Mouse (Mus musculus) intestine, embryonic 16.5 days (tissue): ENCODE results near the gene Dio3. TPM values are rescaled to one million over a fixed set of nuclear protein-coding genes. Genes with fewer than 3 reads are reported as not detected.

ENCODE experiments used
- ATAC-seq: fragments of 200-750 bp; cut with Nextera tagmentation; 2 replicates; pipeline ENCODE4 v1.8.0; 2017; ENCODE audit warnings: moderate TSS enrichment, moderate library complexity
- H3K27ac ChIP-seq: fragments of 300-500 bp; sonication (generic); 2 replicates; pipeline ENCODE4 v1.5.1; 2014; ENCODE audit warnings: mild to moderate bottlenecking, low read length
- H3K27me3 ChIP-seq: fragments of 300-500 bp; sonication (generic); replicated peaks from 2 replicates; pipeline ENCODE4 v1.6.1; 2014; ENCODE audit warnings: low read length, control low read depth, mixed read lengths; ENCODE audit not compliant: control insufficient read depth, insufficient read depth
- H3K36me3 ChIP-seq: fragments of 300-500 bp; sonication (generic); 2 replicates; pipeline ENCODE4 v1.6.1; 2014; ENCODE audit warnings: low read length, control low read depth; ENCODE audit not compliant: control insufficient read depth, insufficient read depth
- H3K4me1 ChIP-seq: fragments of 300-500 bp; sonication (generic); 2 replicates; pipeline ENCODE4 v1.6.1; 2014; ENCODE audit warnings: low read length, control low read depth, mixed read lengths; ENCODE audit not compliant: control insufficient read depth, insufficient read depth
- H3K4me2 ChIP-seq: fragments of 300-500 bp; sonication (generic); 2 replicates; pipeline ENCODE4 v1.6.1; 2014; ENCODE audit warnings: low read depth, low read length, control low read depth
- H3K4me3 ChIP-seq: fragments of 300-500 bp; sonication (generic); 2 replicates; pipeline ENCODE4 v1.5.1; 2014; ENCODE audit warnings: mild to moderate bottlenecking, low read length
- H3K9ac ChIP-seq: fragments of 300-500 bp; sonication (generic); 2 replicates; pipeline ENCODE4 v1.6.1; 2014; ENCODE audit warnings: low read depth, low read length
- H3K9me3 ChIP-seq: fragments of 300-500 bp; sonication (generic); 2 replicates; pipeline ENCODE4 v1.6.1; 2016; ENCODE audit warnings: low read length, control low read depth; ENCODE audit not compliant: control insufficient read depth
- WGBS: fragments of 180-500 bp; shearing (Covaris S2); extraction: QIAGEN DNeasy Blood & Tissue Kit; methylation state at CpG from one replicate; pipeline ENCODE4 v1.1.7; 2014; 5-methylcytosine and 5-hydroxymethylcytosine counted together
- polyA plus RNA-seq: library from polyadenylated mRNA; unstranded; fragments of >200 nt; fragmentation: Nextera tagmentation; extraction: Ambion mirVana; gene quantifications from 2 replicates; pipeline ENCODE4 v1.2.1, GENCODE M21; 2015

Gene Dio3
- 0.82 and 1.2 TPM in 2 replicates for polyA plus RNA-seq

GRCm38 (mm10) chr12:110278853-110279252, at the start of gene Dio3:
Dio3 (plus strand) TSS chr12:110279068.
- peak; percentile 75 for ATAC-seq
- WGBS = under 1% methylated on average over 33 of the region's 34 CpGs
- Histone ChIP-seq H3K4me3 (peak within 1 kb of the TSS; percentile 51), H3K4me2 (peak within 1 kb of the TSS; percentile 79), H3K4me1 (peaks cover 14% of the 10 kb centered on the region), H3K9me3 (no peaks in the 10 kb centered on the region), H3K27me3 (peaks cover 82% of the 10 kb centered on the region), H3K36me3 (no peaks in the 10 kb centered on the region), H3K27ac (no peak within 1 kb of the TSS), H3K9ac (peak within 1 kb of the TSS; percentile 59)

GRCm38 (mm10) chr12:110230296-110230695, 48.6 kb upstream of the Dio3 start:
- Histone ChIP-seq H3K4me1 (peaks cover 8% of the 10 kb centered on the region), H3K4me2 (no peak overlapping the region), H3K9me3 (no peaks in the 10 kb centered on the region), H3K9ac (no peak overlapping the region), H3K4me3 (no peak overlapping the region), H3K27ac (no peak overlapping the region), H3K27me3 (no peaks in the 10 kb centered on the region), H3K36me3 (no peaks in the 10 kb centered on the region)
- peak; percentile 25; the same call in 1 of the 2 replicates for ATAC-seq
- WGBS = 74% methylated on average over 7 of the region's 7 CpGs

GRCm38 (mm10) chr12:110230767-110231166, 48.1 kb upstream of the Dio3 start:
- ATAC-seq = peak; percentile 52
- H3K9ac ChIP-seq = no peak overlapping the region
- no peak overlapping the region for H3K4me2 ChIP-seq
- 66% methylated on average over 8 of the region's 8 CpGs for WGBS
- H3K27ac ChIP-seq = no peak overlapping the region
- no peaks in the 10 kb centered on the region for H3K27me3 ChIP-seq
- no peaks in the 10 kb centered on the region for H3K9me3 ChIP-seq
- peaks cover 8% of the 10 kb centered on the region for H3K4me1 ChIP-seq
- no peak overlapping the region for H3K4me3 ChIP-seq
- H3K36me3 ChIP-seq = no peaks in the 10 kb centered on the region

GRCm38 (mm10) chr12:110231709-110232600, 46.9 kb upstream of the Dio3 start:
- 48% methylated on average over 13 of the region's 13 CpGs for WGBS
- H3K36me3 ChIP-seq = no peaks in the 10 kb centered on the region
- H3K4me1 ChIP-seq = peaks cover 8% of the 10 kb centered on the region
- H3K4me3 ChIP-seq = no peak overlapping the region
- no peak overlapping the region for H3K9ac ChIP-seq
- no peak overlapping the region for H3K4me2 ChIP-seq
- peak overlapping the region; percentile 60 for H3K27ac ChIP-seq
- H3K27me3 ChIP-seq = no peaks in the 10 kb centered on the region
- H3K9me3 ChIP-seq = no peaks in the 10 kb centered on the region
- peak; percentile 89 for ATAC-seq

- WGBS = 83% methylated on average over 4 of the region's 4 CpGs
- no peak overlapping the region for H3K9ac ChIP-seq
- ATAC-seq = no peak
These were observed 43.0 kb upstream of the Dio3 start for GRCm38 (mm10) chr12:110235908-110236307.

GRCm38 (mm10) chr12:110237046-110237445, 41.8 kb upstream of the Dio3 start:
- Histone ChIP-seq H3K9ac (no peak overlapping the region), H3K4me3 (no peak overlapping the region), H3K27ac (no peak overlapping the region), H3K36me3 (no peaks in the 10 kb centered on the region), H3K4me2 (no peak overlapping the region), H3K27me3 (no peaks in the 10 kb centered on the region), H3K9me3 (no peaks in the 10 kb centered on the region), H3K4me1 (peaks cover 5% of the 10 kb centered on the region)
- 86% methylated on average over 7 of the region's 7 CpGs for WGBS
- no peak for ATAC-seq

More at GRCm38 (mm10) chr12:110235908-110236307, 43.0 kb upstream of the Dio3 start:
- peaks cover 8% of the 10 kb centered on the region for H3K4me1 ChIP-seq
- no peaks in the 10 kb centered on the region for H3K36me3 ChIP-seq
- H3K27me3 ChIP-seq = no peaks in the 10 kb centered on the region
- H3K27ac ChIP-seq = no peak overlapping the region
- no peaks in the 10 kb centered on the region for H3K9me3 ChIP-seq
- H3K4me2 ChIP-seq = no peak overlapping the region
- H3K4me3 ChIP-seq = no peak overlapping the region

GRCm38 (mm10) chr12:110239358-110239757, 39.5 kb upstream of the Dio3 start:
- Histone ChIP-seq H3K27ac (no peak overlapping the region), H3K4me2 (no peak overlapping the region), H3K4me3 (no peak overlapping the region), H3K9me3 (no peaks in the 10 kb centered on the region), H3K9ac (no peak overlapping the region), H3K27me3 (no peaks in the 10 kb centered on the region), H3K4me1 (no peaks in the 10 kb centered on the region), H3K36me3 (no peaks in the 10 kb centered on the region)
- ATAC-seq = no peak; the same call in 1 of the 2 replicates
- WGBS = 89% methylated on average over 5 of the region's 5 CpGs

- H3K4me1 ChIP-seq = no peaks in the 10 kb centered on the region
- H3K4me2 ChIP-seq = no peak overlapping the region
- no peak overlapping the region for H3K9ac ChIP-seq
- 84% methylated on average over 6 of the region's 6 CpGs for WGBS
- no peak overlapping the region for H3K27ac ChIP-seq
- H3K9me3 ChIP-seq = no peaks in the 10 kb centered on the region
- no peaks in the 10 kb centered on the region for H3K27me3 ChIP-seq
- no peak overlapping the region for H3K4me3 ChIP-seq
- no peak for ATAC-seq
- H3K36me3 ChIP-seq = no peaks in the 10 kb centered on the region
These were observed 34.3 kb upstream of the Dio3 start for GRCm38 (mm10) chr12:110244581-110244980.

GRCm38 (mm10) chr12:110245461-110245860, 33.4 kb upstream of the Dio3 start:
- no peak for ATAC-seq
- no peaks in the 10 kb centered on the region for H3K9me3 ChIP-seq
- H3K4me2 ChIP-seq = no peak overlapping the region
- H3K36me3 ChIP-seq = no peaks in the 10 kb centered on the region
- WGBS = 88% methylated on average over 4 of the region's 4 CpGs
- H3K27me3 ChIP-seq = no peaks in the 10 kb centered on the region
- no peaks in the 10 kb centered on the region for H3K4me1 ChIP-seq
- H3K27ac ChIP-seq = no peak overlapping the region
- no peak overlapping the region for H3K4me3 ChIP-seq
- no peak overlapping the region for H3K9ac ChIP-seq
